ENCODE assay signal across 18 mouse cellular contexts in genomic region chr2:41955832-41956231, GRCm38 (mm10).
"Had no signal": no experiment of that assay in that cellular context is flagged by ENCODE, and none has a peak within 500 bp of the region (broad histone marks: within the 10 kb centered on the region; RNA-seq: fewer than 3 reads in every experiment).

No protein-coding gene starts in this region.

- H3K9me3 ChIP-seq: liver, embryonic 13.5 days; liver, embryonic 15.5 days; lung, embryonic 15.5 days; midbrain, embryonic 10.5 days; midbrain, embryonic 12.5 days; neural tube, embryonic 13.5 days; neural tube, embryonic 15.5 days had no signal

- DNase-seq: liver, embryonic 13.5 days; liver, postnatal 0 days; lung, adult 2 months; lung, postnatal 4 days; midbrain, embryonic 14.5 days; right cerebral cortex, postnatal 14 days; thymus, adult 18-20 months; thymus, postnatal 14 days; thymus, postnatal 36 days had no signal

- H3K4me2 ChIP-seq: liver, embryonic 13.5 days; liver, embryonic 15.5 days; lung, embryonic 15.5 days; midbrain, embryonic 12.5 days; neural tube, embryonic 13.5 days; neural tube, embryonic 15.5 days had no signal

- H3K27ac ChIP-seq: liver, embryonic 13.5 days; liver, embryonic 15.5 days; lung, embryonic 15.5 days; midbrain, embryonic 10.5 days; midbrain, embryonic 12.5 days; neural tube, embryonic 13.5 days; neural tube, embryonic 15.5 days had no signal

- H3K36me3 ChIP-seq: liver, embryonic 13.5 days; liver, embryonic 15.5 days; lung, embryonic 15.5 days; midbrain, embryonic 10.5 days; midbrain, embryonic 12.5 days; neural tube, embryonic 13.5 days; neural tube, embryonic 15.5 days had no signal

- H3K27me3 ChIP-seq: liver, embryonic 13.5 days; liver, embryonic 15.5 days; lung, embryonic 15.5 days; midbrain, embryonic 12.5 days; neural tube, embryonic 13.5 days; neural tube, embryonic 15.5 days had no signal

- H3K4me3 ChIP-seq: liver, embryonic 13.5 days; liver, embryonic 15.5 days; lung, embryonic 15.5 days; midbrain, embryonic 10.5 days; midbrain, embryonic 12.5 days; myocyte; neural tube, embryonic 13.5 days; neural tube, embryonic 15.5 days had no signal

- H3K4me1 ChIP-seq: liver, embryonic 13.5 days; liver, embryonic 15.5 days; lung, embryonic 15.5 days; midbrain, embryonic 10.5 days; midbrain, embryonic 12.5 days; neural tube, embryonic 13.5 days; neural tube, embryonic 15.5 days had no signal

- ATAC-seq: liver, postnatal 0 days; lung, postnatal 0 days; midbrain, embryonic 16.5 days had no signal

- H3K9ac ChIP-seq: liver, embryonic 13.5 days; liver, embryonic 15.5 days; liver, postnatal 0 days; lung, embryonic 15.5 days; midbrain, embryonic 12.5 days; neural tube, embryonic 13.5 days; neural tube, embryonic 15.5 days had no signal
